18 mouse cellular contexts compared by ENCODE assay signal in the genomic region with DNA sequence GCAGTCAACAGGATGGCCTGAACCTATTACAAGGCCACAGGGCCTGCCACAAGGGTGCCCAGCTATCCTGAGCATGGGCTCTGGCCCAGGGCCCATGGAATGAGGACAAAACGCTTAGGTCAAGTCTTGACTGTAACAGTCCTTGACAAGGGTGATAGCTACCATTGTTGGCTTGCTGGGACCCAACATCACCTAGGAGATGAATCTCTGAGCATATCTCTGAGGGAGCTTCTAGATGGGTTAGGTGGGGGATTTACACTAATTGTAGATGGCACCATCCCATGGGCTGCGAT. TPM values are rescaled to one million over a fixed set of nuclear protein-coding genes. Genes with fewer than 3 reads are reported as not detected.
DNase-seq lines count a peak whose midpoint lies in the region; ATAC-seq and TF ChIP-seq lines count a peak whose summit lies in the region.
"Had no signal": no experiment of that assay in that cellular context is flagged by ENCODE, and none has a peak within 500 bp of the region (broad histone marks: within the 10 kb centered on the region; RNA-seq: fewer than 3 reads in every experiment).

No protein-coding gene starts in this region.

- DNase-seq in gastrocnemius, adult 2 months, result no peak
- no peak for DNase-seq in gastrocnemius, postnatal 14 days
- DNase-seq in hindbrain, embryonic 14.5 days (ENCODE audit: low spot score), result no peak
- no peak for DNase-seq in midbrain, embryonic 11.5 days (ENCODE audit: low spot score, missing footprints)
- DNase-seq: adrenal gland, postnatal 10 days; cerebellum, adult 11 months; cerebellum, adult 8-10 months; embryo, embryonic 11 days; gastrocnemius, postnatal 36 days; heart, adult 18-20 months had no signal

- H3K4me3 ChIP-seq in gastrocnemius, adult 2 months, result no peak overlapping the region
- H3K4me3 ChIP-seq in hindbrain, embryonic 14.5 days (replicated peaks; ENCODE audit: low read length), result no peak overlapping the region
- H3K4me3 ChIP-seq in hindbrain, embryonic 16.5 days (ENCODE audit: low read length), result no peak overlapping the region
- H3K4me3 ChIP-seq in midbrain, embryonic 15.5 days, result no peak overlapping the region
- H3K4me3 ChIP-seq in midbrain, embryonic 11.5 days (ENCODE audit: low read depth, low read length), result no peak overlapping the region
- no peak overlapping the region for H3K4me3 ChIP-seq in neural tube, embryonic 15.5 days (replicated peaks)
- H3K4me3 ChIP-seq: embryonic facial prominence, embryonic 15.5 days; erythroblast, embryonic 14.5 days; heart, embryonic 12.5 days had no signal

- intact Hi-C loops in gastrocnemius, adult 2 months (cut with DNase I), result no loop called here
- intact Hi-C loops in gastrocnemius, postnatal 14 days (cut with DNase I; ENCODE audit: low total_unique reads), result no loop called here

- TF ChIP-seq CTCF in gastrocnemius, adult 2 months (IDR thresholded peaks at IDR 0.05), result no peak

- no peak overlapping the region for H3K9ac ChIP-seq in hindbrain, embryonic 14.5 days
- H3K9ac ChIP-seq in hindbrain, embryonic 16.5 days (ENCODE audit: low read depth, low read length), result no peak overlapping the region
- H3K9ac ChIP-seq in midbrain, embryonic 15.5 days, result no peak overlapping the region
- H3K9ac ChIP-seq in midbrain, embryonic 11.5 days (ENCODE audit: low read length), result no peak overlapping the region
- no peak overlapping the region for H3K9ac ChIP-seq in neural tube, embryonic 15.5 days (replicated peaks)
- H3K9ac ChIP-seq: embryonic facial prominence, embryonic 15.5 days; heart, embryonic 12.5 days had no signal

- ATAC-seq in hindbrain, embryonic 14.5 days (ENCODE audit: low FRiP score), result no peak
- ATAC-seq in hindbrain, embryonic 16.5 days, result no peak
- ATAC-seq in midbrain, embryonic 15.5 days (replicated peaks), result no peak
- ATAC-seq in midbrain, embryonic 11.5 days (ENCODE audit: low FRiP score), result no peak
- ATAC-seq in neural tube, embryonic 15.5 days (ENCODE audit: low FRiP score), result no peak
- ATAC-seq: forebrain, embryonic 16.5 days had no signal

- no peaks in the 10 kb centered on the region for H3K27me3 ChIP-seq in hindbrain, embryonic 14.5 days (ENCODE audit: control insufficient read depth, insufficient read depth, low read length)
- H3K27me3 ChIP-seq in hindbrain, embryonic 16.5 days (replicated peaks; ENCODE audit: control insufficient read depth, insufficient read depth, low read length), result no peaks in the 10 kb centered on the region
- H3K27me3 ChIP-seq in midbrain, embryonic 15.5 days (replicated peaks), result no peaks in the 10 kb centered on the region
- no peaks in the 10 kb centered on the region for H3K27me3 ChIP-seq in midbrain, embryonic 11.5 days (ENCODE audit: control insufficient read depth, insufficient read depth, low read length)
- no peaks in the 10 kb centered on the region for H3K27me3 ChIP-seq in neural tube, embryonic 15.5 days (replicated peaks)
- H3K27me3 ChIP-seq: embryonic facial prominence, embryonic 15.5 days had no signal

- no peaks in the 10 kb centered on the region for H3K36me3 ChIP-seq in hindbrain, embryonic 14.5 days (replicated peaks; ENCODE audit: control insufficient read depth, insufficient read depth)
- no peaks in the 10 kb centered on the region for H3K36me3 ChIP-seq in hindbrain, embryonic 16.5 days (ENCODE audit: control insufficient read depth, insufficient read depth, low read length)
- H3K36me3 ChIP-seq in midbrain, embryonic 15.5 days (replicated peaks), result no peaks in the 10 kb centered on the region
- H3K36me3 ChIP-seq in midbrain, embryonic 11.5 days (ENCODE audit: control insufficient read depth, insufficient read depth, low read length), result no peaks in the 10 kb centered on the region
- no peaks in the 10 kb centered on the region for H3K36me3 ChIP-seq in neural tube, embryonic 15.5 days
- H3K36me3 ChIP-seq: embryonic facial prominence, embryonic 15.5 days; heart, embryonic 12.5 days had no signal

- H3K4me1 ChIP-seq in hindbrain, embryonic 14.5 days (replicated peaks; ENCODE audit: control insufficient read depth, insufficient read depth, low read length), result 0 out of 2 replicates have a peak, but pooled peaks cover 6% of the 10 kb centered on the region
- peaks cover 17% of the 10 kb centered on the region for H3K4me1 ChIP-seq in hindbrain, embryonic 16.5 days (ENCODE audit: control insufficient read depth, insufficient read depth, low read depth, low read length)
- H3K4me1 ChIP-seq in midbrain, embryonic 15.5 days, result peaks cover 8% of the 10 kb centered on the region; the same call in 1 of the 2 replicates
- 0 out of 2 replicates have a peak, but pooled peaks cover 2% of the 10 kb centered on the region for H3K4me1 ChIP-seq in midbrain, embryonic 11.5 days (ENCODE audit: control insufficient read depth, insufficient read depth, low read length)
- H3K4me1 ChIP-seq in neural tube, embryonic 15.5 days, result peaks cover 24% of the 10 kb centered on the region
- H3K4me1 ChIP-seq: heart, embryonic 12.5 days had no signal

- 90% methylated on average over 2 of the region's 2 CpGs for WGBS in hindbrain, embryonic 14.5 days
- 85% methylated on average over 2 of the region's 2 CpGs for WGBS in hindbrain, embryonic 16.5 days
- 90% methylated on average over 2 of the region's 2 CpGs for WGBS in midbrain, embryonic 15.5 days
- whole genome bisulfite sequencing in midbrain, embryonic 11.5 days, result 84% methylated on average over 2 of the region's 2 CpGs
- WGBS in neural tube, embryonic 15.5 days, result 93% methylated on average over 2 of the region's 2 CpGs

- peak overlapping the region; percentile 74; the same call in 1 of the 2 replicates for H3K27ac ChIP-seq in gastrocnemius, adult 2 months
- H3K27ac ChIP-seq in hindbrain, embryonic 14.5 days, result peak overlapping the region; percentile 59; the same call in 1 of the 2 replicates
- no peak overlapping the region; the same call in 1 of the 2 replicates for H3K27ac ChIP-seq in hindbrain, embryonic 16.5 days (ENCODE audit: low read depth, low read length)
- H3K27ac ChIP-seq in midbrain, embryonic 15.5 days, result 0 out of 2 replicates have a peak overlapping the region, but pooled peaks have one; percentile 39
- H3K27ac ChIP-seq in midbrain, embryonic 11.5 days (ENCODE audit: low read depth, low read length), result no peak overlapping the region
- H3K27ac ChIP-seq in neural tube, embryonic 15.5 days (replicated peaks), result peak overlapping the region; percentile 38; the same call in 1 of the 2 replicates
- H3K27ac ChIP-seq: embryonic facial prominence, embryonic 15.5 days had no signal

- H3K9me3 ChIP-seq in hindbrain, embryonic 14.5 days (ENCODE audit: control insufficient read depth, low read length), result no peaks in the 10 kb centered on the region
- no peaks in the 10 kb centered on the region for H3K9me3 ChIP-seq in hindbrain, embryonic 16.5 days (ENCODE audit: control insufficient read depth, low read length)
- H3K9me3 ChIP-seq in midbrain, embryonic 15.5 days, result no peaks in the 10 kb centered on the region
- H3K9me3 ChIP-seq in midbrain, embryonic 11.5 days (ENCODE audit: control insufficient read depth, low read length), result no peaks in the 10 kb centered on the region
- no peaks in the 10 kb centered on the region for H3K9me3 ChIP-seq in neural tube, embryonic 15.5 days (replicated peaks)
- H3K9me3 ChIP-seq: embryonic facial prominence, embryonic 15.5 days; heart, embryonic 12.5 days had no signal

- no peak overlapping the region for H3K4me2 ChIP-seq in hindbrain, embryonic 14.5 days (replicated peaks)
- H3K4me2 ChIP-seq in hindbrain, embryonic 16.5 days (ENCODE audit: low read length), result no peak overlapping the region
- no peak overlapping the region for H3K4me2 ChIP-seq in midbrain, embryonic 15.5 days
- no peak overlapping the region for H3K4me2 ChIP-seq in midbrain, embryonic 11.5 days
- H3K4me2 ChIP-seq in neural tube, embryonic 15.5 days, result no peak overlapping the region
- H3K4me2 ChIP-seq: embryonic facial prominence, embryonic 15.5 days; heart, embryonic 12.5 days had no signal

RNA-seq across cellular contexts. Expression of gene 3110082I17Rik, which starts 18.7 kb away (rescaled TPM):
- 10 to 100 TPM in 1 of 2 experiments, 1 to 10 TPM in 1; 7.9 to 10.3 TPM for total RNA-seq in gastrocnemius, adult 2 months (2021)
- 1 to 10 TPM; 9.2 TPM for total RNA-seq in gastrocnemius, postnatal 14 days (2021)
- polyA plus RNA-seq in hindbrain, embryonic 14.5 days (2014; fragmentation: Nextera tagmentation; extraction: Ambion mirVana), result 12.7 and 13.6 TPM in 2 replicates
- 18.4 and 20.3 TPM in 2 replicates for polyA plus RNA-seq in hindbrain, embryonic 16.5 days (2015; fragmentation: Nextera tagmentation; extraction: Ambion mirVana)
- 16.7 and 17.9 TPM in 2 replicates for polyA plus RNA-seq in midbrain, embryonic 15.5 days (2015; fragmentation: Nextera tagmentation; extraction: Ambion mirVana)
- 33.5 and 34.1 TPM in 2 replicates for polyA plus RNA-seq in midbrain, embryonic 11.5 days (2014; fragmentation: Nextera tagmentation; extraction: Ambion mirVana)
- polyA plus RNA-seq in neural tube, embryonic 15.5 days (2015; fragmentation: Nextera tagmentation; extraction: Ambion mirVana), result 15.7 and 22.7 TPM in 2 replicates

RNA-seq across cellular contexts. Expression of gene Gper1, which starts 18.7 kb away (rescaled TPM):
- 1 to 10 TPM; 1.3 to 2.7 TPM for total RNA-seq in gastrocnemius, adult 2 months (2021)
- total RNA-seq in gastrocnemius, postnatal 14 days (2021), result 1 to 10 TPM; 2.2 to 2.4 TPM
- 7.5 TPM in 2 replicates for polyA plus RNA-seq in hindbrain, embryonic 14.5 days (2014; fragmentation: Nextera tagmentation; extraction: Ambion mirVana)
- polyA plus RNA-seq in hindbrain, embryonic 16.5 days (2015; fragmentation: Nextera tagmentation; extraction: Ambion mirVana), result 7.8 and 9.4 TPM in 2 replicates
- polyA plus RNA-seq in midbrain, embryonic 15.5 days (2015; fragmentation: Nextera tagmentation; extraction: Ambion mirVana), result 8.2 and 9.5 TPM in 2 replicates
- 1.9 and 2.5 TPM in 2 replicates for polyA plus RNA-seq in midbrain, embryonic 11.5 days (2014; fragmentation: Nextera tagmentation; extraction: Ambion mirVana)
- polyA plus RNA-seq in neural tube, embryonic 15.5 days (2015; fragmentation: Nextera tagmentation; extraction: Ambion mirVana), result 7.8 and 9.6 TPM in 2 replicates
- total RNA-seq: common myeloid progenitor, adult 5-6 weeks had no signal
- polyA plus RNA-seq: erythroblast, embryonic 14.5 days had no signal

RNA-seq across cellular contexts. Expression of gene C130050O18Rik, which starts 36.6 kb away (rescaled TPM):
- total RNA-seq in gastrocnemius, adult 2 months (2021), result under 1 TPM; 0.15 to 0.33 TPM
- under 1 TPM; 0.39 to 0.60 TPM for total RNA-seq in gastrocnemius, postnatal 14 days (2021)
- 0.26 and 0.32 TPM in 2 replicates for polyA plus RNA-seq in hindbrain, embryonic 14.5 days (2014; fragmentation: Nextera tagmentation; extraction: Ambion mirVana)
- polyA plus RNA-seq in hindbrain, embryonic 16.5 days (2015; fragmentation: Nextera tagmentation; extraction: Ambion mirVana), result 0.26 and 0.64 TPM in 2 replicates
- polyA plus RNA-seq in midbrain, embryonic 15.5 days (2015; fragmentation: Nextera tagmentation; extraction: Ambion mirVana), result 0.18 and 0.33 TPM in 2 replicates
- polyA plus RNA-seq in midbrain, embryonic 11.5 days (2014; fragmentation: Nextera tagmentation; extraction: Ambion mirVana), result 0.12 and 0.29 TPM in 2 replicates
- 0.47 and 0.64 TPM in 2 replicates for polyA plus RNA-seq in neural tube, embryonic 15.5 days (2015; fragmentation: Nextera tagmentation; extraction: Ambion mirVana)
- polyA plus RNA-seq: erythroblast, embryonic 14.5 days had no signal

RNA-seq across cellular contexts. Expression of gene Zfand2a, which starts 42.7 kb away (rescaled TPM):
- 10 to 100 TPM in 1 of 2 experiments, 1 to 10 TPM in 1; 8.5 to 10.3 TPM for total RNA-seq in gastrocnemius, adult 2 months (2021)
- 10 to 100 TPM in 1 of 2 experiments, 1 to 10 TPM in 1; 8.6 to 10.2 TPM for total RNA-seq in gastrocnemius, postnatal 14 days (2021)
- 13.9 and 15.9 TPM in 2 replicates for polyA plus RNA-seq in hindbrain, embryonic 14.5 days (2014; fragmentation: Nextera tagmentation; extraction: Ambion mirVana)
- polyA plus RNA-seq in hindbrain, embryonic 16.5 days (2015; fragmentation: Nextera tagmentation; extraction: Ambion mirVana), result 24.5 and 29.3 TPM in 2 replicates
- polyA plus RNA-seq in midbrain, embryonic 15.5 days (2015; fragmentation: Nextera tagmentation; extraction: Ambion mirVana), result 22.7 and 24.2 TPM in 2 replicates
- polyA plus RNA-seq in midbrain, embryonic 11.5 days (2014; fragmentation: Nextera tagmentation; extraction: Ambion mirVana), result 4.4 and 6.9 TPM in 2 replicates
- 22.9 and 23.2 TPM in 2 replicates for polyA plus RNA-seq in neural tube, embryonic 15.5 days (2015; fragmentation: Nextera tagmentation; extraction: Ambion mirVana)

Comparison
In these comparisons a context has a peak if more than half of its experiments do, and no peak if none do; other contexts are left out.
1. H3K27ac ChIP-seq: peak in gastrocnemius, adult 2 months (single experiment), hindbrain, embryonic 14.5 days (single experiment), midbrain, embryonic 15.5 days (single experiment) and neural tube, embryonic 15.5 days (single experiment); none in hindbrain, embryonic 16.5 days (single experiment) and midbrain, embryonic 11.5 days (single experiment).